Mouse (Mus musculus) cortical plate, adult 2 months (tissue): ENCODE measurements around the gene Lrp6.

Experiments
- CTCF ChIP-seq: fragments of 200-500 bp; IDR thresholded peaks from 2 replicates; pipeline ENCODE4 v1.5.1; 2011; ENCODE audit warnings: mild to moderate bottlenecking, control low read depth, low read length; ENCODE audit not compliant: insufficient read depth; ENCODE audit errors: extremely low read depth
- POLR2A ChIP-seq: fragments of 200-500 bp; IDR thresholded peaks from 2 replicates; pipeline ENCODE4 v1.6.1; 2011; ENCODE audit warnings: mild to moderate bottlenecking, low read length, control low read depth; ENCODE audit not compliant: insufficient read depth; ENCODE audit errors: extremely low read depth

DNA sequence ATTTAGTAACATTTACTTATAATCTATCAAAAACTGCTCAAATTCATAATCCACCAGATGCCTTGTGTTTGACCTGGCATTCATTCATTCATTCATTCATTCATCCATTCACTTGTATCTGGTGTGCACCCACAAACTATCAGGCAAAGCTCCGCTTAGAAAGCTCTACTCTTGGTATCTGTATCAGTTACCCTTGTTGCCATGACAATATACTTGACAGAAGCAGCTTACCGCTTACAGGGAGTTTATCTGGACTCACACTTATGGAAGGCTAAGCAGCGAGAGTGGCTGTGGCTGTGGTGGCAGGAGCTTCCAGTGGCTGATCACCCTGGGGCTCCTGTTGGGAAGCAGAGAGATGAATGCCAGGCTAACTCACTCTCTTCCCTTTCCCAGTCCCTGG lies 148.9 kb downstream of the Lrp6 start:
- TF ChIP-seq POLR2A (no peak), CTCF (no peak)
